Mouse (Mus musculus) midbrain, embryonic 12.5 days (tissue): ENCODE results near the gene Sh3d21. TPM values are rescaled to one million over a fixed set of nuclear protein-coding genes. Genes with fewer than 3 reads are reported as not detected.

Source experiments
- ATAC-seq: fragments of 200-750 bp; cut with Nextera tagmentation; 2 replicates; pipeline ENCODE4 v1.8.0; 2017; ENCODE audit warnings: low read depth, moderate TSS enrichment, moderate library complexity; ENCODE audit not compliant: low FRiP score
- H3K27ac ChIP-seq: fragments of 300-500 bp; sonication (generic); replicated peaks from 2 replicates; pipeline ENCODE4 v1.5.1; 2016; ENCODE audit warnings: mild to moderate bottlenecking
- H3K27me3 ChIP-seq: fragments of 300-500 bp; sonication (generic); 2 replicates; pipeline ENCODE4 v1.6.1; 2016; ENCODE audit warnings: mild to moderate bottlenecking
- H3K36me3 ChIP-seq: fragments of 300-500 bp; sonication (generic); 2 replicates; pipeline ENCODE4 v1.6.1; 2016
- H3K4me1 ChIP-seq: fragments of 300-500 bp; sonication (generic); 2 replicates; pipeline ENCODE4 v1.6.1; 2016
- H3K4me2 ChIP-seq: fragments of 300-500 bp; sonication (generic); replicated peaks from 2 replicates; pipeline ENCODE4 v1.6.1; 2016; ENCODE audit warnings: mild to moderate bottlenecking, moderate library complexity
- H3K4me3 ChIP-seq: fragments of 300-500 bp; sonication (generic); 2 replicates; pipeline ENCODE4 v1.5.1; 2016; ENCODE audit warnings: mild to moderate bottlenecking
- H3K9ac ChIP-seq: fragments of 300-500 bp; sonication (generic); replicated peaks from 2 replicates; pipeline ENCODE4 v1.6.1; 2016; ENCODE audit warnings: mild to moderate bottlenecking, moderate library complexity
- H3K9me3 ChIP-seq: fragments of 300-500 bp; sonication (generic); 2 replicates; pipeline ENCODE4 v1.6.1; 2016; ENCODE audit warnings: mild to moderate bottlenecking
- WGBS: fragments of 180-500 bp; shearing (Covaris S2); methylation state at CpG from one replicate; pipeline ENCODE4 v1.1.7; 2016; 5-methylcytosine and 5-hydroxymethylcytosine counted together
- polyA plus RNA-seq: library from polyadenylated mRNA; unstranded; fragments of >200 nt; fragmentation: Nextera tagmentation; extraction: Ambion mirVana; gene quantifications from 2 replicates; pipeline ENCODE4 v1.2.1, GENCODE M21; 2016

Sh3d21 gene
- polyA plus RNA-seq, 1 experiment from 2014 or later, result 1.7 TPM

DNA sequence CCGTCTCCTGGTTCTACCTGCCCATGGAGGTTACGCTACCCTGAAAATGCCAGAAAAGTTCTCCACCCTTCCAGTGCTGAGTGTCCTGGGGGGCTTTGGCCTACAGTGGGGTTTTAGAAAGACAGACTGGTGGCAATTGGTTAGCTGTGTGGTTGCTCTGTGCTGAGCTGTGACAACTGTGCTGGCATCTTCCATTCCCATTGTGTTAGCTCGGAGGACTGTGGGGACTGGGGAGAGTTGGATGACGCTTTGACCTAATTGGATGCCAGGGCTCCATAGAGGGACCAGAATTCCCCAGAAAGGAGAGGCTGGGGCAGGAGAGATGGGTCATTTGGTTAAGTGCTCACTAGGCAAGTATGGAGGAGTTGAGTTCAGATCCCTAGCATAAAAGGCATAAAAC, 29.1 kb downstream of the Sh3d21 start:
- peaks cover 12% of the 10 kb centered on the region for H3K4me1 ChIP-seq
- no peak overlapping the region for H3K4me3 ChIP-seq
- H3K36me3 ChIP-seq, result peaks cover 75% of the 10 kb centered on the region
- no peak overlapping the region for H3K9ac ChIP-seq
- no peak for ATAC-seq
- H3K27ac ChIP-seq, result no peak overlapping the region
- H3K4me2 ChIP-seq, result no peak overlapping the region
- no peaks in the 10 kb centered on the region for H3K9me3 ChIP-seq
- H3K27me3 ChIP-seq, result no peaks in the 10 kb centered on the region
- WGBS, result 86% methylated on average over 4 of the region's 4 CpGs

DNA sequence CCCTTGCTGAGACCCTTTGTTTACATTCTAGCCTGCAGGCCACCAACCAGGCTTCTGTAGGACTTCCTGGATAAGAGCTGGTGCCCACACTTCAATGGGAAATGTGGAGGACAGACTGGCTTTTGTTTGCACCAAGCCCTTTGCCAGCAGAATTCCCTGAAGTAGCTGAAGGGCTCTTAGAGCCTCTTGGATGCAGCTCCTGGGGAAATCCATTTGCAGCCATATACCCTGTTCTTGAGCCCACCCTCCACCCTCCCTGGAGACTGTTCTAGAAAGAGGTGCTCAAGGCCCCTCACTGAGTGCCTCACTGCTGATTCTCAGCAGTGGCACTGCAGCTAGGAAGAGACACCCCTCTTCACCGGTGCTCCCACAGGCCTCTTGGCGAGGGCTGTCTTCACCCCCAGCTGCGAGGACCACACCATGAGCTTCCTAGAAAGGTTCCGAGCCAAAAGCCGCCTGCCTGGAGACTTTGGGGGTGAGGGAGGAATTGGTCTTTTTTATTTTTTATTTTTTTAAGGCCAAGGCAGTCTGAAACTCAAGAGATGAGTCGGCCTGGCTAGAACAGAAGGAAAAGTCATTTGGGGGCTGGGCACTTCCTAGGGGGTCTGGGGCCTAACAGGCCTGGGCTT, 30.5 kb downstream of the Sh3d21 start:
- H3K9me3 ChIP-seq, result no peaks in the 10 kb centered on the region
- WGBS, result 84% methylated on average over 6 of the region's 6 CpGs
- H3K4me2 ChIP-seq, result no peak overlapping the region
- H3K27me3 ChIP-seq, result no peaks in the 10 kb centered on the region
- no peak overlapping the region for H3K9ac ChIP-seq
- no peak for ATAC-seq
- peaks cover 12% of the 10 kb centered on the region for H3K4me1 ChIP-seq
- no peak overlapping the region for H3K4me3 ChIP-seq
- H3K27ac ChIP-seq, result no peak overlapping the region
- H3K36me3 ChIP-seq, result peaks cover 75% of the 10 kb centered on the region

DNA sequence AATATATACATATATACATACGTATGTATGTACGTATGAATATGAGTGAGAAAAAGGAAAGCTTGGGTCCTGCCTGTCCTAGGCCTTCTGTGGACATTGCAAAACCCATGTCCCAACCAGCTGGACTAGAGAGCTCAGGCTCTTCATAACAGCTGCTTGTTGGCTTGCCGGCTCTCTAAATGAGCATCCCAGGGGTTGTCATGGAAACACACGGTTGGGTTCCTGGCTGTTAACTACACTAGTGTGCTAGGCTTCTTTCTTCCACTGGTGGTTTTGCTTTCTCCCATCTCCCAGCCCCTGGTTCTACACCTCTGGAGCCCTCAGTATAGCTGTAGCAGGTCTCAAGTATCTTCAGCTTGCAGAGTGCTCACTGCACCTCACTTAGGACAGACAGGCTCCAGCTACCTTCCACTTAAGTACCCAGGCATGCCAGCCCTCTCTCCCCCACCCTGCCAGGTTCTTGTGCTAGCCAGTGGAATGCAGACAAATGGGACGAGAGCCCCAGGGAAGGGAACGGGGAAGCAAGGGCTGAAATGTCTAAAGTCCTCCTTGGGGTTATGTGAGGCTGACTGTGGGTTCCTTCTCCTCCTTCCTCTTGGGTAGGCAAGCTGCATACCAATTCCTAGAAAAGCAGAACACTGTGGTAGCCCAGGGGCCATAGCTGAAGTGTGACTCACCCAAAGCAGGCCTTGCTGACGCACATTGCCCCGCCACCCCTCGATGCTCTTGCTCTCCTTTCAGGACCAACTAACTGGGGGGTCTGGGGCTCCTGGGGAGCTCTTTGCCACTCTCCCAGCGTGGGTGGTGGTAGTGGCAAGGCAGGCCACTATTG, 31.8 kb downstream of the Sh3d21 start:
- 65% methylated on average over 10 of the region's 10 CpGs for WGBS
- Histone ChIP-seq H3K4me3 (no peak overlapping the region), H3K27ac (0 out of 2 replicates have a peak overlapping the region, but pooled peaks have one; percentile 0), H3K27me3 (no peaks in the 10 kb centered on the region), H3K9ac (no peak overlapping the region), H3K4me1 (peaks cover 12% of the 10 kb centered on the region), H3K4me2 (no peak overlapping the region), H3K9me3 (no peaks in the 10 kb centered on the region), H3K36me3 (peaks cover 67% of the 10 kb centered on the region)
- no peak for ATAC-seq

DNA sequence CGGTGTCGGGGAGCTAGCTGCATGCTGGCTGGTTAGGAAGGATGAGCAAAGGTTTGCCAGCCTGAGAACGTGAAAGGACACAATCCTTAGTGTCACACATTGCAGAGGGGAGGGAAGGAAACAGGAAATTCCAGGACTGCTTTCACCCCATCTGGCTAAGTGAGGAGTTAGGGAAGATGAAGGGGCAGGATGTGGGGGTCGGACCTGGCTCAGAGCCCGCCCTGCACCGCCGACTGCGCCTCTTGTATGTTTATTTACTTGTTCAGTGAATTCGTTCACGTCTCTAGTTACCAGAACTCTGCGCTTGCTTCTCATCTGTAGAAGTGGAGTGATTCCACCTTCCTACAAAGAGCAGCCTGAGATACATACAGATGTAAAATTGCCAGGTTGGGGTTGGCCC, 32.8 kb downstream of the Sh3d21 start:
- Histone ChIP-seq H3K4me1 (peaks cover 12% of the 10 kb centered on the region), H3K27me3 (no peaks in the 10 kb centered on the region), H3K27ac (no peak overlapping the region), H3K9me3 (no peaks in the 10 kb centered on the region), H3K4me2 (no peak overlapping the region), H3K9ac (no peak overlapping the region), H3K4me3 (no peak overlapping the region), H3K36me3 (peaks cover 66% of the 10 kb centered on the region)
- no peak for ATAC-seq
- 81% methylated on average over 11 of the region's 11 CpGs for WGBS

DNA sequence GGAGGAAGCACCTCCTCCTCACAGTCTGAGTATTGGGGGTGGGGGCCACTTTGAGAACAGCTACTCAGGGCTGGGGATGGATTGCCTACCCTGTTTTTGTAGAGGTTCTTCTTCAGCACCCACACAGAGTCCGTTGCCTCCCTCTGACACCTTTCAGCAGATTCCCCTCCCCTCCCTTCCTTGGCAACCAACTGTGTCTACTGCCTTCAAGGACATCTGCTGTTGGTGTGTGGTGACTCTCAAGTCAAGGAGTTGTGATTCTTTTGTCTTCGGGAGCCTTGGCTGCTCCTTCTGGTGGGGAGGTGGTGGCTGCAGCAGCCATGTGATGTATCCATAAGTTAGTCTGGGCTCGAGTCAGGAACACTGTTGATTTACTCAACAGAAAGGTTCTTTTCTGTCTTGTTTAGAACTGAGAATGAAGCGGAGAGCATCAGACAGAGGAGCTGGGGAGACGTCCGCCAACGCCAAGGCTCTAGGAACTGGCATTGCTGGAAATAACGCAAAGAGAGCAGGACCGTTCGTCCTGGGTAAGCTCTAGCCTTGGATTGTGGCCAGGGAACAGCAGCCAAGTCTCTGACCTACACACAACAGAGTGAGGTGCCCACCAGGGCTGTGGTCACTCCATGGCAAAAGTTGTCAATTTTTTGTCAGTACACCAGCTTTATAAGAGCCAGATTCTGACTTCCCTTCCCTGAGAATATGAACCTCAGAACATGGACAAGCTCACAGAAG, 39.8 kb downstream of the Sh3d21 start:
- Histone ChIP-seq H3K27ac (no peak overlapping the region), H3K9me3 (peaks cover 7% of the 10 kb centered on the region), H3K27me3 (no peaks in the 10 kb centered on the region), H3K4me2 (no peak overlapping the region), H3K4me3 (no peak overlapping the region), H3K4me1 (no peaks in the 10 kb centered on the region), H3K36me3 (peaks cover 50% of the 10 kb centered on the region), H3K9ac (no peak overlapping the region)
- 88% methylated on average over 10 of the region's 10 CpGs for WGBS
- ATAC-seq, result no peak

DNA sequence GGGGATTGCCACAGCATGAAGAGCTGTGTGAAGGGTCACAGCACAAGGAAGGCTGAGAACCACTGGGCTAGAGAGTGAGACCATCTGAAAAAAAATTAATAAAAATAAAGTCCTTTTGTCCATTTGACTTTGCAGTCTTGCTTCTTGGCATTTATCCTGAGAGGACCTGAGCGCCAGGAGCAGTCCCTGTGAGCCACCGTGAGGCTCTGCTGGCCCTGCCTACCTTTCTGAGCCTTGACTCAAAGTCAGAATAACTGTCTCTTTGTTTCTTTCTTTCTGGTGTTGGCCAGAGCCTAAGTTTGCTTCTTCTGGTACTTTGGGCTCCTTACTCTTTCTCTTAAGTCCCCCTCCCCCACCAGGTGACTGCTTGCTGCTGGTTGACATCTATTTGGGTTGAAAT, 42.8 kb downstream of the Sh3d21 start:
- H3K4me1 ChIP-seq, result peaks cover 5% of the 10 kb centered on the region; the same call in 1 of the 2 replicates
- H3K9me3 ChIP-seq, result peaks cover 7% of the 10 kb centered on the region
- H3K4me3 ChIP-seq, result no peak overlapping the region
- H3K4me2 ChIP-seq, result no peak overlapping the region
- H3K27ac ChIP-seq, result no peak overlapping the region
- ATAC-seq, result no peak
- H3K27me3 ChIP-seq, result no peaks in the 10 kb centered on the region
- no peak overlapping the region for H3K9ac ChIP-seq
- 93% methylated on average over 2 of the region's 2 CpGs for WGBS
- peaks cover 34% of the 10 kb centered on the region for H3K36me3 ChIP-seq

DNA sequence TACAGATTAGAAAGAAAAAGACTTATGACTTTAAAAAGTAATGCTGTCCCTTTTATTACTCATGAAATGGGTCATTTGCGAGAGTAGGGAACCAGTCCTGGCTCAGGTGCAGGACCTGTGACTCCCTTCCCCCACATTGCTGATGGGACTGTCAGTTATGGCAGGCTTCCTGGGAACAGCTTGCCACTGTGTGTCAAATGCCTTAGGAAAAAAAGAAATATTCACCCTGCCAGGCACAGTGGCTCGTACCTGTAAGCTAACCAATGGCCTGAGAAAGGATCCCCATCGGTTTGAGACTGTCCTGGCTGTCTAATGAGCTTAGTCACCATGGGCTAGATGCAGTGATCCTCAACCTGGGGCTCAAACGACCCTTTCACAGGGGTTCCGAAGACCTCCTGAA, 43.2 kb downstream of the Sh3d21 start:
- no peak for ATAC-seq
- Histone ChIP-seq H3K4me2 (no peak overlapping the region), H3K4me1 (peaks cover 5% of the 10 kb centered on the region; the same call in 1 of the 2 replicates), H3K36me3 (peaks cover 30% of the 10 kb centered on the region), H3K27ac (no peak overlapping the region), H3K27me3 (no peaks in the 10 kb centered on the region), H3K9ac (no peak overlapping the region), H3K9me3 (peaks cover 7% of the 10 kb centered on the region), H3K4me3 (no peak overlapping the region)
- WGBS, result 91% methylated on average over 5 of the region's 5 CpGs

DNA sequence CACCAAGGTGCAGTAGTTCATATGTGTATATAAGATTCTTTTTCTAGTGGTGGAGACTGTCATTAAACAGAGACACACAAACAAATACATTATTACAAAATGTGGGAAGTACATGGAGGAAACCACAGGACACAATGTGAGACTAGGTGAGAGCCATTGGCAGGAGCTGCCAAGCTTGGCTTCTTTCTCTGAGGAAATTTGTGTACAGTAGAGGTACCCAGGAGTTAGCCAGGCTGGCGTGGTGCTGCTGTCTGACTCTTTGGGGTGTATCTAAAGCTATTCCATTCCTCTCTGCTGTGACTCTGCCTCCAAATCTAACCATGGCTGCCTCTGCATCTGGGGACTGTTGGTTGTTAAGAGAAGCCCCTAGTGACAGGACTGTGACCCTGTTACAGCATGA, 44.2 kb downstream of the Sh3d21 start:
- WGBS, result 92% methylated on average over 1 of the region's 1 CpGs
- no peaks in the 10 kb centered on the region for H3K27me3 ChIP-seq
- no peak overlapping the region for H3K4me2 ChIP-seq
- H3K4me1 ChIP-seq, result peaks cover 5% of the 10 kb centered on the region; the same call in 1 of the 2 replicates
- H3K9me3 ChIP-seq, result peaks cover 7% of the 10 kb centered on the region
- peaks cover 22% of the 10 kb centered on the region for H3K36me3 ChIP-seq
- no peak overlapping the region for H3K27ac ChIP-seq
- H3K9ac ChIP-seq, result no peak overlapping the region
- ATAC-seq, result no peak
- H3K4me3 ChIP-seq, result no peak overlapping the region

DNA sequence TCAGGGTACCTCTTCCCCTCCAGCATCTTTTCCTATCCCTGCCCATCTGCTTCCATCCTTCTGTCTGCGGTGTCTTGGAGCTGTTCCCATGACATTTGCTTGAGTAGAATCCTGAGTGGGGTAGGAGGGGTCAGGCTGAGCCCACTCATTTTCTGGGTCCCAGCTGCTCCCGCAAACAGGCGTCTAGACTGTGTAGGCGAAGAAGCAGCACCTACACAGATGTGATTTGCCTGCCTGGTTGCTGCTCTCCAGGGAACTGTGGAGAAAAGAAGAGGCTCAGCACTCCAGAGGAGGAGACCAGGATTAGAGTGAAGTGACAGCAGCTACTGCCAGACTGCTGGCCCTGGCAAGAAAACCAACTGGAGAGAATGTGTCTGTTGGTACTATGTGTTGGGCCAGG, 44.6 kb downstream of the Sh3d21 start:
- Histone ChIP-seq H3K4me2 (no peak overlapping the region), H3K27me3 (no peaks in the 10 kb centered on the region), H3K4me3 (no peak overlapping the region), H3K4me1 (peaks cover 5% of the 10 kb centered on the region; the same call in 1 of the 2 replicates), H3K36me3 (peaks cover 18% of the 10 kb centered on the region), H3K9ac (no peak overlapping the region), H3K27ac (no peak overlapping the region), H3K9me3 (peaks cover 7% of the 10 kb centered on the region)
- ATAC-seq, result no peak
- WGBS, result 90% methylated on average over 4 of the region's 4 CpGs

DNA sequence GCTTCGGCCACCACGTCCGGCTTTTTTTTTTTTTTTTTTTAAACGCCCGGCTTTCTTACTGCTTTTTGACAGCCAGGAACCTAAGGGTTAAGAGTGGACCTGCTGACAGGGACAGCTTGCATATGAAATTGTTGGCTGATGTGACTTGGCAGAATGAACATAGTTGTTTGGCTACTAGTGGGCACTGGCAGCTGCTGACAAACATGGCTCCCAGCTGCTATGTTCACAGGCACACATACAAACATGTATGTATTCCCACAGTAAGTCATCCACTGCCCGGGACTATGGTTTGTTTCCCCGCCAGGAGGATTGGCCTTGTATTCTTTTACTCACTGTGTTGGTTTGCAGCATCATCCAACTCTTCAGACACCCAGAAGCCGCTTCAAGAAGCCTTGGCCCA, 46.2 kb downstream of the Sh3d21 start:
- WGBS, result 86% methylated on average over 8 of the region's 8 CpGs
- H3K27me3 ChIP-seq, result no peaks in the 10 kb centered on the region

DNA sequence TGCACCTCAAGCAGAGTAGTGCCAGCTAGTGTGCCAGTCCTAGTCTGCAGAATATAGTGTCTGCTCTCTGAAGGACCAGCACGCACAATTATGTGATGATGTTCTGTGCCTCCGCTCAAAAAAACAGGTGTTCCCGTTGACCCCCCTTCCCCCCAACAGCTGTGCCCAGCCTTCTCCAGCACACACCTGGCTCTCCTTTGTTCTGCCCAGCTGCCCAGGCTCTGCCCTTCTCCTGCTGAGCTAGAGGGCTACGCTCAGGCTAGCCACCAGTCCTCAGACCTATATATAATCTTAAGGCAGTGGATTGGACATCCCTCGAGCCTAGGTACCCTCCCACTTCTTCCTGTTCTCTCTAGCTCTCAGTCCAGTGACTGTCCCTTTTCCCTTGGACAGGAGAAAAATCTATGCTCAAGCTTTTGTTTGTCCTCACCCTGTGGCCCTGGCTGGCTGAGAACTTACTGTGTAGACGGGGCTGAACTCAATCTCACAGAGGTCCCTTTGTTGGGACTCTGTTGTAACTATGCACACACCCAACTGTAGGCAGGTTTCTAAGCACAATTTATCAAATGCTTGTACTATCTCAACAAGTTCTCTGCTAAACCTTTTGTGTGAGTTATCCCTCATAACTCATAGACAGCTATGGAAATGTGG, 47.3 kb downstream of the Sh3d21 start:
- Histone ChIP-seq H3K27me3 (no peaks in the 10 kb centered on the region), H3K36me3 (peaks cover 7% of the 10 kb centered on the region), H3K4me1 (peaks cover 10% of the 10 kb centered on the region), H3K4me2 (no peak overlapping the region), H3K4me3 (no peak overlapping the region), H3K9ac (0 out of 2 replicates have a peak overlapping the region, but pooled peaks have one; percentile 15), H3K27ac (no peak overlapping the region), H3K9me3 (no peaks in the 10 kb centered on the region)
- 86% methylated on average over 6 of the region's 6 CpGs for WGBS
- no peak for ATAC-seq

More for the DNA sequence above, 46.2 kb downstream of the Sh3d21 start:
- Histone ChIP-seq H3K4me3 (no peak overlapping the region), H3K9ac (no peak overlapping the region), H3K27ac (no peak overlapping the region), H3K36me3 (peaks cover 16% of the 10 kb centered on the region), H3K9me3 (peaks cover 7% of the 10 kb centered on the region), H3K4me1 (peaks cover 5% of the 10 kb centered on the region; the same call in 1 of the 2 replicates), H3K4me2 (no peak overlapping the region)
- no peak for ATAC-seq
